Mouse (Mus musculus): ENCODE data around the gene Odf3. TPM values are rescaled to one million over a fixed set of nuclear protein-coding genes. Genes with fewer than 3 reads are reported as not detected.

Gene Odf3
- polyA plus RNA-seq (2012; ENCODE audit: insufficient read depth, insufficient read length, missing spikeins) = not detected in 2 replicates

- Histone ChIP-seq H3K4me1 (ENCODE audit: control insufficient read depth, insufficient read depth, low read length) (no peaks in the 10 kb centered on the region), H3K27ac (ENCODE audit: insufficient read depth, low read depth, low read length) (no peak within 1 kb of the TSS), H3K4me3 (ENCODE audit: insufficient read depth, low read length) (no peak within 1 kb of the TSS)
- no peak for TF ChIP-seq POLR2A (IDR thresholded peaks at IDR 0.05; ENCODE audit: borderline replicate concordance, low read depth, low read length)
- no peak for TF ChIP-seq CTCF (IDR thresholded peaks at IDR 0.05; ENCODE audit: low read depth, low read length)
Measured at GRCm38 (mm10) chr7:140847755-140848580, at the start of gene Odf3. Gene Odf3 (plus strand): TSS chr7:140847805.

- Histone ChIP-seq H3K27ac (ENCODE audit: insufficient read depth, low read depth, low read length) (no peak overlapping the region), H3K4me1 (ENCODE audit: control insufficient read depth, insufficient read depth, low read length) (no peaks in the 10 kb centered on the region), H3K4me3 (ENCODE audit: insufficient read depth, low read length) (no peak overlapping the region)
- TF ChIP-seq CTCF (IDR thresholded peaks at IDR 0.05; ENCODE audit: low read depth, low read length) (no peak), POLR2A (IDR thresholded peaks at IDR 0.05; ENCODE audit: borderline replicate concordance, low read depth, low read length) (no peak)
Measured at GRCm38 (mm10) chr7:140798212-140798611, 49.4 kb upstream of the Odf3 start.

GRCm38 (mm10) chr7:140802629-140803028 is 45.0 kb upstream of the Odf3 start:
- Histone ChIP-seq H3K4me1 (ENCODE audit: control insufficient read depth, insufficient read depth, low read length) (no peaks in the 10 kb centered on the region), H3K4me3 (ENCODE audit: insufficient read depth, low read length) (no peak overlapping the region), H3K27ac (ENCODE audit: insufficient read depth, low read depth, low read length) (no peak overlapping the region)
- TF ChIP-seq POLR2A (IDR thresholded peaks at IDR 0.05; ENCODE audit: borderline replicate concordance, low read depth, low read length) = no peak
- no peak for TF ChIP-seq CTCF (IDR thresholded peaks at IDR 0.05; ENCODE audit: low read depth, low read length)

DNA sequence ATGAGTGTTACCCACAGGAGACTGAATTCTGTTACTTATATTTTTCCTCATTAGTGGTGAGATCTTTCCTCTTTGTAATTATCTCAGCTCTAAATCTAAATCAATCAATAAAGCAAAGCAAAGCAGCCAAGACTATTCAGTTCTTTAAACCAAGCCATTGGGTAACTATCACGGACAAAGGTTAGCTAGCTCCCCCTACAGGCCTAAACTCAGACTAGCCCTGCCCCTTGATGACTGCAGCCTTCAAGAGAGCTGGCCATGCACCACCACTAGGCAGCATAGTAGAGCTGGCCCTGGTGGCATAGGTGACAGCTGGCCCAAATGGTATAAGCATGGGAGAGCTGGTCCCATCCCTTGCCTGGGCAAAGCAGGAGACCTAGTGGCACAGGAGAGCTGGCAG is 41.9 kb upstream of the Odf3 start:
- no peak overlapping the region for H3K27ac ChIP-seq (ENCODE audit: insufficient read depth, low read depth, low read length)
- TF ChIP-seq CTCF (IDR thresholded peaks at IDR 0.05; ENCODE audit: low read depth, low read length) (0 out of 2 replicates have a peak, but pooled peaks have one; percentile 15), POLR2A (IDR thresholded peaks at IDR 0.05; ENCODE audit: borderline replicate concordance, low read depth, low read length) (no peak)
- no peak overlapping the region for H3K4me3 ChIP-seq (ENCODE audit: insufficient read depth, low read length)
- no peaks in the 10 kb centered on the region for H3K4me1 ChIP-seq (ENCODE audit: control insufficient read depth, insufficient read depth, low read length)

- no peak overlapping the region for H3K4me3 ChIP-seq (ENCODE audit: insufficient read depth, low read length)
- H3K27ac ChIP-seq (ENCODE audit: insufficient read depth, low read depth, low read length) = no peak overlapping the region
- TF ChIP-seq CTCF (IDR thresholded peaks at IDR 0.05; ENCODE audit: low read depth, low read length) = 0 out of 2 replicates have a peak, but pooled peaks have one; percentile 21
- no peak for TF ChIP-seq POLR2A (IDR thresholded peaks at IDR 0.05; ENCODE audit: borderline replicate concordance, low read depth, low read length)
- H3K4me1 ChIP-seq (ENCODE audit: control insufficient read depth, insufficient read depth, low read length) = no peaks in the 10 kb centered on the region
Measured at GRCm38 (mm10) chr7:140810496-140810895, 37.1 kb upstream of the Odf3 start.

- Histone ChIP-seq H3K27ac (ENCODE audit: insufficient read depth, low read depth, low read length) (no peak overlapping the region), H3K4me3 (ENCODE audit: insufficient read depth, low read length) (no peak overlapping the region), H3K4me1 (ENCODE audit: control insufficient read depth, insufficient read depth, low read length) (no peaks in the 10 kb centered on the region)
- no peak for TF ChIP-seq CTCF (IDR thresholded peaks at IDR 0.05; ENCODE audit: low read depth, low read length)
- no peak for TF ChIP-seq POLR2A (IDR thresholded peaks at IDR 0.05; ENCODE audit: borderline replicate concordance, low read depth, low read length)
Measured at GRCm38 (mm10) chr7:140811714-140812113, 35.9 kb upstream of the Odf3 start.

- H3K4me1 ChIP-seq (ENCODE audit: control insufficient read depth, insufficient read depth, low read length) = no peaks in the 10 kb centered on the region
Measured at GRCm38 (mm10) chr7:140812850-140813249, 34.8 kb upstream of the Odf3 start.

DNA sequence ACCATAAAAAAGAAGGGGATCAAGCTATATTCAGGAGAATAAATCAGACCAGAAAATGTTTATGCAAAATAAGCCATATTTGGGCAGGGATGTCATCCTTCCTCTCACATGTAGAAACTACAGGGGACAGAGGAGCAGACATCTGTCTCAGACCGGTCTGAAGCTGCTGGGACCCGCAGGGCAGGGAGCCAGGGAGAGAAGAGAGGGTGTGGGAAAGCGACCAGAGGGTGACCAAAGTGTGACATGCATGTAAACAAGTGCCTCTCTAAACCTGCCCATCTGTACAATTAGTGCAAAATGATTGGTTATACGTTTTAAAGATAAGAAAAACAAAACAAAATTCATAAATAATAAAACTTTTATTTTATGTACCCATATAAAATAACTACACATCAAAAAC is 27.4 kb upstream of the Odf3 start:
- Histone ChIP-seq H3K27ac (ENCODE audit: insufficient read depth, low read depth, low read length) (no peak overlapping the region), H3K4me1 (ENCODE audit: control insufficient read depth, insufficient read depth, low read length) (no peaks in the 10 kb centered on the region), H3K4me3 (ENCODE audit: insufficient read depth, low read length) (no peak overlapping the region)
- no peak for TF ChIP-seq POLR2A (IDR thresholded peaks at IDR 0.05; ENCODE audit: borderline replicate concordance, low read depth, low read length)
- no peak for TF ChIP-seq CTCF (IDR thresholded peaks at IDR 0.05; ENCODE audit: low read depth, low read length)

More at GRCm38 (mm10) chr7:140812850-140813249, 34.8 kb upstream of the Odf3 start:
- H3K4me3 ChIP-seq (ENCODE audit: insufficient read depth, low read length) = no peak overlapping the region
- TF ChIP-seq CTCF (IDR thresholded peaks at IDR 0.05; ENCODE audit: low read depth, low read length) = no peak
- no peak overlapping the region for H3K27ac ChIP-seq (ENCODE audit: insufficient read depth, low read depth, low read length)

DNA sequence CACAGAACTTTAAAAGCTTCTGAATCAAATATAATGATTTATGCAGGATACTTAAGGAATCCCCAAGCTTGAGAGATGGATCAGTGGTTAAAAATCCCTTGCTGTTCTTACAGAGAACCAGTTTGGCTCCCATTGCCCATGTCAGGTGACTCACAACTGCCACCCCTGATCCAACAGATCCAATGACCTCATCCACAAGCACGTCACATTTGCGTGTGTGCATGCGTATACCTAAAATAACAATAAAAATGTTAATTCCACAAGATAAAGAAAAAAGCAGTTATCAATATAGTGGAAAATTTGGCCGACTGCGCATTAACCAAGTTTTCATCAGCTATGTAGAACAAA is 26.3 kb upstream of the Odf3 start:
- Histone ChIP-seq H3K4me1 (ENCODE audit: control insufficient read depth, insufficient read depth, low read length) (no peaks in the 10 kb centered on the region), H3K27ac (ENCODE audit: insufficient read depth, low read depth, low read length) (no peak overlapping the region), H3K4me3 (ENCODE audit: insufficient read depth, low read length) (peak overlapping the region; percentile 33)
- no peak for TF ChIP-seq POLR2A (IDR thresholded peaks at IDR 0.05; ENCODE audit: borderline replicate concordance, low read depth, low read length)
- TF ChIP-seq CTCF (IDR thresholded peaks at IDR 0.05; ENCODE audit: low read depth, low read length) = no peak

DNA sequence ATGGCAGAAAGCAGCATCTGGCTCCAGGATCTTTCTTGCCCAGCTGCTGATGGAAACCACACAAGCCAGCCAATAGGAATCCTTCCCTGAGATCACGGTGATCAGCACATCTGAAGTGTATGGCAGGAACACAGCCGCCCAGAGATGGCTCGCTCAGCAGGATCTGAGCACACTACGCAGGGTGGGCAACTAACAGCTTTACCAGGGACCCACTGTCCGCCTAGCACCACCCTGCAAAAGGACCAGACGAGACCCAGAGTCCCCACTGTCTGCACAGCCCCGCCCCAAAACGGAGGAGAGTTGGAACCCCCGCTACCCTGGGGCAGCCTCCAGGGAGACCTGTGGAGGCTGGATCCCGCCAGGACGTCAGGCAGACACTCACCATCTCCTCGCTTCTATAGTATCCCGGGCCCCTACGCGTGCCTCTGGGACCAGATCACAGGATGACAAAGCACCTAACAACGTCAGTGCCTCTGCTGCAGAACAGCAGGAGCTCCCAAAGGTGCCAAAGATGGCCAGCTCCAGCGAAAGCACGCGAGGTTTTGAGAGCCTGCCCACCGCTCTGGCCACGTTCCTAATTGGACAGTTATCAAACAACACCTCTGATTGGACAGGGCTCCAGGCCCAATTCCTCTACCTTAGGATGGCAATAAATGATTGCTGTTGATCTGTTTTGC is 25.8 kb upstream of the Odf3 start, which contains the start of gene Zfp941:
Gene Zfp941 (minus strand): TSS at position 526 of the 677 bp plus-strand sequence.
- H3K4me3 ChIP-seq (ENCODE audit: insufficient read depth, low read length) = peak within 1 kb of the TSS; percentile 33
- H3K27ac ChIP-seq (ENCODE audit: insufficient read depth, low read depth, low read length) = no peak within 1 kb of the TSS
- TF ChIP-seq CTCF (IDR thresholded peaks at IDR 0.05; ENCODE audit: low read depth, low read length) = no peak
- TF ChIP-seq POLR2A (IDR thresholded peaks at IDR 0.05; ENCODE audit: borderline replicate concordance, low read depth, low read length) = no peak
- H3K4me1 ChIP-seq (ENCODE audit: control insufficient read depth, insufficient read depth, low read length) = no peaks in the 10 kb centered on the region

Measured in bone marrow macrophage, adult 2 months (primary cell).